Mouse (Mus musculus): ENCODE measurements around the gene Immp2l.
A peak's percentile ranks its signal among the peaks of the same experiment; 100 is the strongest.

Gene Immp2l

GRCm38 (mm10) chr12:41192829-41193228, 168.9 kb downstream of the Immp2l start:
- no peak for DNase-seq

GRCm38 (mm10) chr12:41196374-41196773, 172.5 kb downstream of the Immp2l start:
- DNase-seq = no peak

GRCm38 (mm10) chr12:41215186-41215585, 191.3 kb downstream of the Immp2l start:
- DNase-seq = no peak

- DNase-seq = peak in 1 of 2 experiments; percentile 18
Measured at GRCm38 (mm10) chr12:41221893-41222292, 198.0 kb downstream of the Immp2l start.

- no peak for DNase-seq
Measured at GRCm38 (mm10) chr12:41223686-41224085, 199.8 kb downstream of the Immp2l start.

- no peak for DNase-seq
Measured at GRCm38 (mm10) chr12:41224538-41224937, 200.6 kb downstream of the Immp2l start.

GRCm38 (mm10) chr12:41231966-41232365, 208.1 kb downstream of the Immp2l start:
- no peak for DNase-seq

- no peak for DNase-seq
Measured at GRCm38 (mm10) chr12:41237880-41238279, 214.0 kb downstream of the Immp2l start.

- no peak for DNase-seq
Measured at GRCm38 (mm10) chr12:41241221-41241620, 217.3 kb downstream of the Immp2l start.

GRCm38 (mm10) chr12:41248254-41248653, 224.4 kb downstream of the Immp2l start:
- DNase-seq = no peak

- DNase-seq = no peak
Measured at GRCm38 (mm10) chr12:41250123-41250522, 226.2 kb downstream of the Immp2l start.

- DNase-seq = no peak
Measured at GRCm38 (mm10) chr12:41257905-41258304, 234.0 kb downstream of the Immp2l start.

GRCm38 (mm10) chr12:41259608-41260007, 235.7 kb downstream of the Immp2l start:
- DNase-seq = no peak

GRCm38 (mm10) chr12:41274136-41274535, 250.2 kb downstream of the Immp2l start:
- no peak for DNase-seq

GRCm38 (mm10) chr12:41275361-41275760, 251.5 kb downstream of the Immp2l start:
- no peak for DNase-seq

GRCm38 (mm10) chr12:41277896-41278295, 254.0 kb downstream of the Immp2l start:
- no peak for DNase-seq

- DNase-seq = no peak
Measured at GRCm38 (mm10) chr12:41289047-41289446, 265.2 kb downstream of the Immp2l start.

- DNase-seq = no peak
Measured at GRCm38 (mm10) chr12:41307015-41307414, 283.1 kb downstream of the Immp2l start.

GRCm38 (mm10) chr12:41308726-41309680, 285.1 kb downstream of the Immp2l start:
- no peak for DNase-seq

- no peak for DNase-seq
Measured at GRCm38 (mm10) chr12:41313391-41313790, 289.5 kb downstream of the Immp2l start.

GRCm38 (mm10) chr12:41314811-41315461, 291.0 kb downstream of the Immp2l start:
- no peak for DNase-seq

GRCm38 (mm10) chr12:41315871-41316270, 292.0 kb downstream of the Immp2l start:
- DNase-seq = no peak

GRCm38 (mm10) chr12:41316426-41316825, 292.5 kb downstream of the Immp2l start:
- DNase-seq = no peak

- DNase-seq = no peak
Measured at GRCm38 (mm10) chr12:41317431-41317830, 293.5 kb downstream of the Immp2l start.
